ENCODE assay signal across 8 mouse cellular contexts in the genomic region with DNA sequence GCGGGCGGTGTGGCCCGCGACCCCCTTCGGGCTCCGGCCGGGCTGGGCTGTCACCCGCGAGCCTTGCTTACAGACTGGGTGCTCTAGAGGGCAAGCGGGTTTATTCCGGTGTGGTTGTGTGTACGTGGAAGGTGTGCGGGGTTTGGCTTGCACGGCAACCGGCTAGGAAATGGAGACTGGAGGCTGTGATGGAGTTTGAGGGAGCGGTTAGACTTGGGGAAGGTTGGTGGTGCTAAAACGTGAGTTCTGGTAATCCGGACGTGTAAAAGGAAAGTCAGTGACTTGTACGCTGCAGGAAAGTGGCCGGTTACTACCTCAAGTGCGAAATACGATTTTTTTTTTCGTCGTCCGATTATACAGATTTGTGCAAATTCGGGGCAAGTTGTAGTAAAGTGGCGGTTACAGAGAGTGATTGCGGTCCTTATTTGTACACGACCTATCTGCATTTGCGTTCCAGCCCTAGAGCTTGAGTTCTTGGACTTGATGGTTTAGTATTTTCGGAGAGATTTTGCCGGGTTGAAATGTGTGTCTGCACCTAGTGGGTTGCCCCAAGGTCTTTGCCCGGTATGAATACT. TPM values are rescaled to one million over a fixed set of nuclear protein-coding genes. Genes with fewer than 3 reads are reported as not detected.
DNase-seq lines count a peak whose midpoint lies in the region; ATAC-seq and TF ChIP-seq lines count a peak whose summit lies in the region.

No protein-coding gene starts in this region.

- H3K36me3 ChIP-seq in forebrain, embryonic 15.5 days = peaks cover 34% of the 10 kb centered on the region
- peaks cover 46% of the 10 kb centered on the region for H3K36me3 ChIP-seq in limb, embryonic 10.5 days

- peaks cover 19% of the 10 kb centered on the region for H3K4me1 ChIP-seq in forebrain, embryonic 15.5 days
- peaks cover 16% of the 10 kb centered on the region for H3K4me1 ChIP-seq in limb, embryonic 10.5 days

- DNase-seq in left cerebral cortex, adult 2 months (ENCODE audit: extremely low spot score in 1 of 2, low spot score in 2 of 2) = no peak
- no peak for DNase-seq in left cerebral cortex, adult 11 months (ENCODE audit: low spot score)
- DNase-seq in NIH3T3 (ENCODE audit: low read depth) = peak; percentile 37
- peak; percentile 62 for DNase-seq in limb, embryonic 10.5 days (ENCODE audit: low spot score)
- DNase-seq in naive thymus-derived CD4-positive, alpha-beta T cell, adult 2 months (ENCODE audit: low read depth) = peak; percentile 57
- DNase-seq in cerebellum, adult 18-20 months = no peak
- no peak for DNase-seq in gastrocnemius, postnatal 25 days

- no peaks in the 10 kb centered on the region for H3K9me3 ChIP-seq in forebrain, embryonic 15.5 days
- H3K9me3 ChIP-seq in limb, embryonic 10.5 days (replicated peaks) = no peaks in the 10 kb centered on the region

- peak overlapping the region; percentile 60 for H3K4me3 ChIP-seq in left cerebral cortex, adult 2 months
- peak overlapping the region; percentile 51 for H3K4me3 ChIP-seq in forebrain, embryonic 15.5 days
- H3K4me3 ChIP-seq in limb, embryonic 10.5 days = peak overlapping the region; percentile 92

- intact Hi-C loops in left cerebral cortex, adult 2 months (cut with DNase I) = no loop called here

- H3K9ac ChIP-seq in forebrain, embryonic 15.5 days (replicated peaks) = peak overlapping the region; percentile 67

- ATAC-seq in forebrain, embryonic 15.5 days (replicated peaks) = peak; percentile 28; the same call in 1 of the 2 replicates

- peak overlapping the region; percentile 58 for H3K4me2 ChIP-seq in forebrain, embryonic 15.5 days (replicated peaks)

- no peaks in the 10 kb centered on the region for H3K27me3 ChIP-seq in forebrain, embryonic 15.5 days
- no peaks in the 10 kb centered on the region for H3K27me3 ChIP-seq in limb, embryonic 10.5 days (ENCODE audit: low read depth, poor library complexity, severe bottlenecking)

- WGBS in forebrain, embryonic 15.5 days = under 1% methylated on average over 34 of the region's 34 CpGs
- under 1% methylated on average over 34 of the region's 34 CpGs for WGBS in limb, embryonic 10.5 days

- TF ChIP-seq CTCF in left cerebral cortex, adult 2 months (IDR thresholded peaks at IDR 0.05) = no peak

- peak overlapping the region; percentile 94 for H3K27ac ChIP-seq in left cerebral cortex, adult 2 months
- H3K27ac ChIP-seq in forebrain, embryonic 15.5 days (replicated peaks) = peak overlapping the region; percentile 91
- peak overlapping the region; percentile 95 for H3K27ac ChIP-seq in limb, embryonic 10.5 days

RNA-seq across cellular contexts. Expression of a gene that starts 0.7 kb away (rescaled TPM):
- total RNA-seq in left cerebral cortex, adult 2 months (2021) = 100 to 1,000 TPM; 457 to 494 TPM
- polyA plus RNA-seq in forebrain, embryonic 15.5 days (2015; fragmentation: Nextera tagmentation; extraction: Ambion mirVana) = 324 and 361 TPM in 2 replicates
- polyA plus RNA-seq in limb, embryonic 10.5 days (2016; fragmentation: Nextera tagmentation; extraction: Ambion mirVana) = 467 and 570 TPM in 2 replicates
- 100 to 1,000 TPM; 500 to 523 TPM for total RNA-seq in gastrocnemius, postnatal 25 days (2021)

Comparison
In these comparisons a context has a peak if more than half of its experiments do, and no peak if none do; other contexts are left out.
1. DNase-seq: peak in NIH3T3 (single experiment), limb, embryonic 10.5 days (single experiment) and naive thymus-derived CD4-positive, alpha-beta T cell, adult 2 months (single experiment); none in left cerebral cortex, adult 2 months (0 of 2), left cerebral cortex, adult 11 months (single experiment), cerebellum, adult 18-20 months (0 of 2) and gastrocnemius, postnatal 25 days (single experiment).
2. Peak in every context shown above with its lines, with median percentiles within 50 percentile points of each other: H3K27ac ChIP-seq and H3K4me3 ChIP-seq.